Mouse (Mus musculus) neural tube, embryonic 11.5 days (tissue): Measurements from ENCODE around the gene Fyn. TPM values are rescaled to one million over a fixed set of nuclear protein-coding genes. Genes with fewer than 3 reads are reported as not detected.

Experiments
- ATAC-seq: fragments of 200-750 bp; cut with Nextera tagmentation; 2 replicates; pipeline ENCODE4 v1.8.0; 2017; ENCODE audit warnings: moderate number of reproducible peaks, mild to moderate bottlenecking, moderate TSS enrichment, moderate library complexity; ENCODE audit not compliant: insufficient read depth, low FRiP score, low TSS enrichment
- DNase-seq: peaks from one replicate; pipeline ENCODE4 v3.0.0-alpha.2; 2015; ENCODE audit warnings: low spot score
- H3K27ac ChIP-seq: fragments of 300-500 bp; sonication (generic); 2 replicates; pipeline ENCODE4 v1.5.1; 2014; ENCODE audit warnings: low read depth, mild to moderate bottlenecking, low read length
- H3K27me3 ChIP-seq: fragments of 300-500 bp; sonication (generic); 2 replicates; pipeline ENCODE4 v1.6.1; 2014; ENCODE audit warnings: mild to moderate bottlenecking, low read length, mixed read lengths; ENCODE audit not compliant: control insufficient read depth, insufficient read depth
- H3K36me3 ChIP-seq: fragments of 300-500 bp; sonication (generic); 2 replicates; pipeline ENCODE4 v1.6.1; 2014; ENCODE audit warnings: mild to moderate bottlenecking, low read length, moderate library complexity, mixed read lengths; ENCODE audit not compliant: control insufficient read depth, insufficient read depth
- H3K4me1 ChIP-seq: fragments of 300-500 bp; sonication (generic); 2 replicates; pipeline ENCODE4 v1.6.1; 2014; ENCODE audit warnings: low read length, mixed read lengths; ENCODE audit not compliant: control insufficient read depth, insufficient read depth
- H3K4me2 ChIP-seq: fragments of 300-500 bp; sonication (generic); 2 replicates; pipeline ENCODE4 v1.6.1; 2014; ENCODE audit warnings: low read depth, mild to moderate bottlenecking, moderate library complexity
- H3K4me3 ChIP-seq: fragments of 300-500 bp; sonication (generic); 2 replicates; pipeline ENCODE4 v1.5.1; 2014; ENCODE audit warnings: low read depth, low read length
- H3K9ac ChIP-seq: fragments of 300-500 bp; sonication (generic); 2 replicates; pipeline ENCODE4 v1.6.1; 2014; ENCODE audit warnings: mild to moderate bottlenecking, low read length
- H3K9me3 ChIP-seq: fragments of 300-500 bp; sonication (generic); 2 replicates; pipeline ENCODE4 v1.6.1; 2016; ENCODE audit warnings: low read length; ENCODE audit not compliant: control insufficient read depth
- WGBS: fragments of 180-500 bp; shearing (Covaris S2); extraction: QIAGEN DNeasy Blood & Tissue Kit; methylation state at CpG from one replicate; pipeline ENCODE4 v1.1.7; 2014; 5-methylcytosine and 5-hydroxymethylcytosine counted together
- polyA plus RNA-seq: library from polyadenylated mRNA; unstranded; fragments of >200 nt; fragmentation: Nextera tagmentation; extraction: Ambion mirVana; gene quantifications from 2 replicates; pipeline ENCODE4 v1.2.1, GENCODE M21; 2014

Fyn gene
- polyA plus RNA-seq, 1 experiment from 2014 or later = 66.0 TPM

GRCm38 (mm10) chr10:39471040-39471713 is 102.5 kb downstream of the Fyn start:
- Histone ChIP-seq H3K4me1 (peaks cover 4% of the 10 kb centered on the region; the same call in 1 of the 2 replicates), H3K9me3 (no peaks in the 10 kb centered on the region), H3K9ac (no peak overlapping the region), H3K4me2 (no peak overlapping the region), H3K4me3 (no peak overlapping the region), H3K27me3 (no peaks in the 10 kb centered on the region), H3K27ac (no peak overlapping the region), H3K36me3 (peaks cover 2% of the 10 kb centered on the region; the same call in 1 of the 2 replicates)
- ATAC-seq (no peak), DNase-seq (no peak)
- WGBS = 74% methylated on average over 7 of the region's 7 CpGs

- Histone ChIP-seq H3K9me3 (no peaks in the 10 kb centered on the region), H3K4me3 (no peak overlapping the region), H3K4me1 (peaks cover 4% of the 10 kb centered on the region; the same call in 1 of the 2 replicates), H3K27ac (0 out of 2 replicates have a peak overlapping the region, but pooled peaks have one; percentile 14), H3K36me3 (peaks cover 2% of the 10 kb centered on the region; the same call in 1 of the 2 replicates), H3K9ac (no peak overlapping the region), H3K4me2 (no peak overlapping the region), H3K27me3 (no peaks in the 10 kb centered on the region)
- DNase-seq (no peak), ATAC-seq (no peak; the same call in 1 of the 2 replicates)
- WGBS = 62% methylated on average over 15 of the region's 15 CpGs
These were observed 103.3 kb downstream of the Fyn start for GRCm38 (mm10) chr10:39471714-39472531.

DNA sequence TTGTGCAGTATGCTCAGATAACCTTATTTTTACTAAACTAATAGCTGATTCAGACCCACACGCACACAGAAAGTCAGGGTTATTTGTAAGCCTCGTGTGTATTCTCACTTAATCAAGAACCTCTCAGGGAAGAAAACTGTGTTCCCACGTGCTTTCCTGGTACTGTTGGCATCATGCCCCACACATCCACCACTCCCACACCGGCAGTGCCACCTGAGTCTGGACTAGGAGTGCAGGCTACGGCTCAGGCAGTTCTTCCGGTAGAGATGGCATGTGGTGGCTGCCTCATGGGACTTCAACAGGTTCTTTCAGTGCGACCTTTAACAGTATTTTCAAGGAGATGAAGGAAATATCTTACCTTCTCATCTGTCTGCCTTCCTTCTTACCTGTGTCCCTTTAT is 104.3 kb downstream of the Fyn start:
- DNase-seq (no peak), ATAC-seq (no peak)
- H3K4me1 ChIP-seq = peaks cover 4% of the 10 kb centered on the region; the same call in 1 of the 2 replicates
- H3K4me2 ChIP-seq = no peak overlapping the region
- no peak overlapping the region for H3K9ac ChIP-seq
- H3K36me3 ChIP-seq = no peaks in the 10 kb centered on the region
- no peaks in the 10 kb centered on the region for H3K27me3 ChIP-seq
- no peak overlapping the region for H3K27ac ChIP-seq
- H3K4me3 ChIP-seq = no peak overlapping the region
- H3K9me3 ChIP-seq = no peaks in the 10 kb centered on the region
- 89% methylated on average over 7 of the region's 7 CpGs for WGBS

DNA sequence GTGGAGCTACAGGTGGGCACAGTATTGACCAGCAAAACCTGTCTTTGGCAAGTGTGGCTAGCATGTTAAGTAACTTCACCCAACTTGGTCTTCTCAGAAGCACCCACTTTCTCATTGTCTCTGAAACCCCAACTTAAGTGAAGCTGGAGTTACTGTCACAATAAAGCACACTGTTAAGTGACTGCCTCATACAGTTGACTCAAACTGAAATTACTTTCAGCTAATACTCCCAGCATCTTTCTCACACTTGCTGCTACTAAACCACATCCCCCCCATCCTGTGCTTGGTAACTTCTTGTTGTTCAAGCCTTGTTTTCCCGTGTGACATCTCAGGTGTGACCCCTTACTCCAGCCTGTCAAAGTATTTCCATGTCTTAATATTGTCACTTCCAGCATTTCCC is 110.7 kb downstream of the Fyn start:
- no peak for ATAC-seq
- no peak overlapping the region for H3K27ac ChIP-seq
- no peak overlapping the region for H3K9ac ChIP-seq
- 97% methylated on average over 1 of the region's 1 CpGs for WGBS
- no peaks in the 10 kb centered on the region for H3K9me3 ChIP-seq
- peaks cover 5% of the 10 kb centered on the region; the same call in 1 of the 2 replicates for H3K4me1 ChIP-seq
- H3K27me3 ChIP-seq = no peaks in the 10 kb centered on the region
- no peaks in the 10 kb centered on the region for H3K36me3 ChIP-seq
- no peak overlapping the region for H3K4me2 ChIP-seq
- DNase-seq = no peak
- H3K4me3 ChIP-seq = no peak overlapping the region

DNA sequence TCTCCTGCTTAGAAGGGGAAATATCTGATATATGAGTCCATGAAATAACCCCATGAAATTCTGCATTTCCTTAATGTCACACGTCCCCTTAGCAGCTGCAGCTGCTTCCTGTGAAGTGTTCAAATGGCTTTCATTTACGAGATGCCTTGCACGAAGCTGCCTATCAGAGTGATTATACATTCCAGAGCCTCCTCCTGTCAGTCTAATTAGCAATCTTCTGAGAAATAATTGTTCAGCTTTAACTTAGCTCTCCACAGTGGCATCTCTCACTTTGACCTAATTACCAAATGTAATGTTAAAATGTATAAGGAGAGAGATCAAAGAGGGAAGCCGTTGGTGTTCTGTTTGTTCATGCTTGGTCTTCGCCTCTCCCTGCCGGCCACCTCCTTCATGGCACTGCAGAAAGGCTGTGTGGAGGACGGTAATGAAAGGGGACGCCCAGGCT is 115.7 kb downstream of the Fyn start:
- DNase-seq (no peak), ATAC-seq (no peak)
- Histone ChIP-seq H3K9me3 (no peaks in the 10 kb centered on the region), H3K4me1 (peaks cover 26% of the 10 kb centered on the region), H3K27ac (peak overlapping the region; percentile 21; the same call in 1 of the 2 replicates), H3K27me3 (no peaks in the 10 kb centered on the region), H3K4me2 (no peak overlapping the region), H3K36me3 (no peaks in the 10 kb centered on the region; the same call in 1 of the 2 replicates), H3K9ac (no peak overlapping the region), H3K4me3 (no peak overlapping the region)
- 25% methylated on average over 8 of the region's 8 CpGs for WGBS

- Histone ChIP-seq H3K4me1 (peaks cover 28% of the 10 kb centered on the region), H3K27me3 (no peaks in the 10 kb centered on the region), H3K9me3 (no peaks in the 10 kb centered on the region), H3K4me2 (no peak overlapping the region), H3K36me3 (no peaks in the 10 kb centered on the region; the same call in 1 of the 2 replicates), H3K27ac (peak overlapping the region; percentile 21; the same call in 1 of the 2 replicates), H3K4me3 (no peak overlapping the region), H3K9ac (no peak overlapping the region)
- WGBS = 27% methylated on average over 6 of the region's 6 CpGs
- DNase-seq (no peak), ATAC-seq (no peak)
These were observed 116.2 kb downstream of the Fyn start for GRCm38 (mm10) chr10:39484892-39485291.

DNA sequence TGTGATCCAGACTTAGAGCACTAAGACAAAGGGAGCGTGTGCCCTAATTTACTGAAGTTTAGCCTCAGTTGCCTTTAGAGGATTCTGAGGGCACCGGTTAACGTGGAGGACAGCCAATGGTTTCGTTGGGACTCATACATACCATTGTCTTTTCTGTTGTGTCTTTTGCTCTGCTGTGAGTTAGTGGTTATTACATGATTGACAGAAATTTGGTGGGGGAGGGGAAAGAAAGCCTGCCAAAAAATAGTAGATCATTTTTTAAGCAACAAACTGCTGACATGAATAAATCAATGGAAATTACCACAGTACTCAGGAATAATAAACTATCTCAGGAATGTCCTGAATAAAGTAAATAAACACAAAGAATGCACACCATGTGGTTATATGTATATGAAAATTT is 117.3 kb downstream of the Fyn start:
- no peaks in the 10 kb centered on the region; the same call in 1 of the 2 replicates for H3K36me3 ChIP-seq
- DNase-seq (no peak), ATAC-seq (no peak)
- WGBS = 88% methylated on average over 4 of the region's 4 CpGs
- no peak overlapping the region for H3K4me3 ChIP-seq
- H3K27me3 ChIP-seq = no peaks in the 10 kb centered on the region
- no peaks in the 10 kb centered on the region for H3K9me3 ChIP-seq
- no peak overlapping the region for H3K27ac ChIP-seq
- H3K9ac ChIP-seq = no peak overlapping the region
- H3K4me1 ChIP-seq = peaks cover 37% of the 10 kb centered on the region
- H3K4me2 ChIP-seq = no peak overlapping the region

- WGBS = 59% methylated on average over 11 of the region's 11 CpGs
- no peak overlapping the region for H3K4me2 ChIP-seq
- ATAC-seq = no peak
- 0 out of 2 replicates have a peak overlapping the region, but pooled peaks have one; percentile 20 for H3K27ac ChIP-seq
- H3K4me3 ChIP-seq = no peak overlapping the region
- peaks cover 37% of the 10 kb centered on the region for H3K4me1 ChIP-seq
- H3K9ac ChIP-seq = no peak overlapping the region
- H3K36me3 ChIP-seq = no peaks in the 10 kb centered on the region; the same call in 1 of the 2 replicates
- no peaks in the 10 kb centered on the region for H3K9me3 ChIP-seq
- no peak for DNase-seq
- H3K27me3 ChIP-seq = no peaks in the 10 kb centered on the region
These were observed 118.1 kb downstream of the Fyn start for GRCm38 (mm10) chr10:39486501-39487450.
